Mouse (Mus musculus): Measurements from ENCODE around the gene Atp1a4. TPM values are rescaled to one million over a fixed set of nuclear protein-coding genes. Genes with fewer than 3 reads are reported as not detected.
"Not testable (repeated sequence)": the region's sequence is repeated elsewhere in the genome, so short reads cannot be mapped to it uniquely, and the experiment has no call there.

The Atp1a4 gene
- polyA plus RNA-seq, 1 experiment = 0.09 TPM

DNA sequence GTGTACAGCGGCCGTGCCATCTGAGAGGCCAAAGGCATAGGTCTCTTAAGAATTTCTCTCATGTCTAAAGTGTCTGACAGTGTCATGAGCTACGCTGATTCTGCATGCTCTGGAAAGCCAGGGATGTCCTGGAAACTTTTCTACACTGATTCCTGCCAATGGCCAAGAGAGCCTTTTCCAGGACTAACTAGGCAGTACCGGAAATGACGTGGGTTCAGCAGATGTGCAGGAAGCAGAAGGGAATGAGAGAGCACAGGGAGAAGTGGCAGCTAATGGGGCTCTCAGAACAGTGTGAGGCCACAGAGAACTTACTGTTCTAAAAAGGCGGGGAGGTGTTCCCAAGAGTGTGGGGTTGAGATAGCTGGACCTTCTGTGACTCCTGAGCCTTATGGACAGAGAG lies 15.2 kb upstream of the Atp1a4 start:
- no peak for DNase-seq
- Histone ChIP-seq H3K36me3 (ENCODE audit: control insufficient read depth, insufficient read depth, low read length) (no peaks in the 10 kb centered on the region), H3K27me3 (replicated peaks; ENCODE audit: control insufficient read depth, insufficient read depth, low read length) (no peaks in the 10 kb centered on the region), H3K27ac (ENCODE audit: insufficient read depth, low read depth, low read length) (no peak overlapping the region), H3K4me1 (ENCODE audit: control insufficient read depth, insufficient read depth, low read length) (0 out of 2 replicates have a peak, but pooled peaks cover 3% of the 10 kb centered on the region), H3K4me3 (ENCODE audit: insufficient read depth, low read depth, low read length) (no peak overlapping the region)
- WGBS = 93% methylated on average over 6 of the region's 6 CpGs
- no peak for TF ChIP-seq CTCF (conservative IDR thresholded peaks at IDR 0.05; ENCODE audit: insufficient read depth, insufficient read length, low read depth, low read length)
- TF ChIP-seq POLR2A (IDR thresholded peaks at IDR 0.05; ENCODE audit: low read depth, low read length) = no peak

DNA sequence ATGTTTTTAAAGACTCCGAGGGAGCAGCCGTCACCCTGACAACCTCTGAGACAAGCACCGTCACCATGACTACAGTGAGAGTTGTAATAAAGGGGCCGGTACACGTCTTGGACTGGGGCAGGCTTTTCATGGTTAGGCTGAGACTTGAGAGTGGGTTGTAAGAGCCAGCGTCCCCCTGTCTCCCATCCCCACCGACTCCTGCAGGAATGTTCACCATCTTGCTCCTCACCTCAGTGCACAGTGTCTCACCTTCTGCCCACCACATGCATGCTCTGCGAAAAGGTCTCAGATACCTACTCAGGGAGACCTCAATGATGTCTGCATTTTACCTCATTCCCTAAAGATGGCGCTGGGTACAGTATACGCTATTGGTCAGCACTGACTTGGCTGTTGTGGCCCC lies 13.6 kb upstream of the Atp1a4 start:
- no peak for TF ChIP-seq POLR2A (IDR thresholded peaks at IDR 0.05; ENCODE audit: low read depth, low read length)
- no peak for TF ChIP-seq CTCF (conservative IDR thresholded peaks at IDR 0.05; ENCODE audit: insufficient read depth, insufficient read length, low read depth, low read length)
- Histone ChIP-seq H3K27me3 (replicated peaks; ENCODE audit: control insufficient read depth, insufficient read depth, low read length) (no peaks in the 10 kb centered on the region), H3K4me1 (ENCODE audit: control insufficient read depth, insufficient read depth, low read length) (0 out of 2 replicates have a peak, but pooled peaks cover 3% of the 10 kb centered on the region), H3K36me3 (ENCODE audit: control insufficient read depth, insufficient read depth, low read length) (no peaks in the 10 kb centered on the region), H3K4me3 (ENCODE audit: insufficient read depth, low read depth, low read length) (no peak overlapping the region), H3K27ac (ENCODE audit: insufficient read depth, low read depth, low read length) (no peak overlapping the region)
- peak; percentile 38 for DNase-seq
- 62% methylated on average over 10 of the region's 10 CpGs for WGBS

DNA sequence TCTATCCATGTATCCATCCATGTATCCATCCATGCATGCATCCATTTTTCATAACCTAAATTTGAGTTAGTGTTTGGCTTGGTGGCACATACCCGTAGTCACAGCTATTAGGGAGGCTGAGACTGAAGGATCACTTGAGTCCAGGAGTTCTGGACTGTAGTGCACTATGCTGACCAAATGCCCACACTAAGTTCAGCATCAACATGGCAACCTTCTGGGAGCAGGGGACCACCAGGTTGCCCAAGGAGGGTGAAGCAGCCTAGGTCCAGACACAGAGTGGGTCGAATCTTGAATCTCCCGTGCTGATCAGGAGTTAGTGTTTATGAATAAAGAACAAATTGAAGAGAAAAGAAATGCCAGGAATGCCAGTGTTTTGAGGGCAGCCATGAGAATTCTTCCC lies 13.0 kb upstream of the Atp1a4 start:
- H3K4me1 ChIP-seq (ENCODE audit: control insufficient read depth, insufficient read depth, low read length) = 0 out of 2 replicates have a peak, but pooled peaks cover 3% of the 10 kb centered on the region
- H3K27me3 ChIP-seq (replicated peaks; ENCODE audit: control insufficient read depth, insufficient read depth, low read length) = no peaks in the 10 kb centered on the region
- no peak for DNase-seq
- TF ChIP-seq POLR2A (IDR thresholded peaks at IDR 0.05; ENCODE audit: low read depth, low read length) = no peak
- TF ChIP-seq CTCF (conservative IDR thresholded peaks at IDR 0.05; ENCODE audit: insufficient read depth, insufficient read length, low read depth, low read length) = no peak
- no peaks in the 10 kb centered on the region for H3K36me3 ChIP-seq (ENCODE audit: control insufficient read depth, insufficient read depth, low read length)
- H3K4me3 ChIP-seq (ENCODE audit: insufficient read depth, low read depth, low read length) = no peak overlapping the region
- WGBS = 72% methylated on average over 3 of the region's 3 CpGs
- no peak overlapping the region for H3K27ac ChIP-seq (ENCODE audit: insufficient read depth, low read depth, low read length)

DNA sequence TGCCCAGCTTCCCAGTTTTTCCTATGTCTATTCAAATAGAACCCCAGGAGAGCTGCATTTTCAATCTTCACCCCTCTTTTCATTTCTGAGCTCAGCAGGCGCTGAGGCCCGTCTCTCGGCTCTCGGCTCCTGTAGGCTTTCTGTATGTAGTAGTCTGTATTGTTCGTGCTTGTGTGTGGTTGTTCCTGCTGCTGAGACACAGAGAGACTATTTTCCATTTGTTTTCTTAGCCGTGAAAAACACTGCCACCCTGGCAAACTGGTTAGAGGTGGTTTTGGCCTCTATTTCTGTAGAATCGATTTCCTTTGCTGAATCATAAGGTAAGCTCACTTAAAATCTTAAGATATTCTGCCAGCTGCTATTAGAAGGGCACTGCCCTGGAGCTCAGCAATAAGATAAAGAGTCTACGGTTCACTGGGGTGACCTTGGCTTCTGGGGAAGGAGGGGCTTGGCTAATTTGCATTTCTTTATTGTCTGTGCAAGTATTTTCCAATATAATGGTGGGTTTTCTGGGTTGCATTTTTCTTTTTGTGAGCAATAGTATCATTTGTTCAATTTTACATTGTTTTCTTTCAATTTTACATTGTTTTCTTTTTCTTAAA lies 3.4 kb upstream of the Atp1a4 start, which contains the start of gene Igsf8:
Gene Igsf8, plus strand, starts transcription at position 165 of the 602 bp plus-strand sequence.
- no peak for DNase-seq
- 57% methylated on average over 8 of the region's 8 CpGs for WGBS
- Histone ChIP-seq H3K27me3 (replicated peaks; ENCODE audit: control insufficient read depth, insufficient read depth, low read length) (no peaks in the 10 kb centered on the region), H3K4me3 (ENCODE audit: insufficient read depth, low read depth, low read length) (no peak within 1 kb of the TSS), H3K27ac (ENCODE audit: insufficient read depth, low read depth, low read length) (no peak within 1 kb of the TSS), H3K4me1 (ENCODE audit: control insufficient read depth, insufficient read depth, low read length) (no peaks in the 10 kb centered on the region), H3K36me3 (ENCODE audit: control insufficient read depth, insufficient read depth, low read length) (no peaks in the 10 kb centered on the region)
- TF ChIP-seq CTCF (conservative IDR thresholded peaks at IDR 0.05; ENCODE audit: insufficient read depth, insufficient read length, low read depth, low read length) = no peak
- TF ChIP-seq POLR2A (IDR thresholded peaks at IDR 0.05; ENCODE audit: low read depth, low read length) = no peak

DNA sequence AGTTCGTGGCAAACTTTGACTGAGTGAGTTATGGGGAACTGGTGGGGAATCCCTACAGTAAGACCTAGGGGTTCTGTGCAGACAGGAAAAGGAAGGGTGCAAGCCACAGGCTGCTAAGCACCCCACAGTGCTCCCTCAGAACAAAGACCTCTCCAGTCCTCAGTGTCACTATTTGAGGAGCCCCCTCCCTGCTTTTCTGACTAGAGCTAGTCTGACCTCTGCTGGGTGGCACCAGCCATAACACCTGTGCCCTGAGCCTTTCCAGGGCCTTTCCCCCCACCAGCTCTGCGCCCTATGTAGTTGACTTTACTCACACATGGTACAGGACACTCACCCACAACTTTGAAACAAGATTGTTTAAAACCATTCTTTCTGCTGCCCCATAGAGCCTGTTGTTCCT lies 10.5 kb downstream of the Atp1a4 start:
- 48% methylated on average over 2 of the region's 2 CpGs for WGBS
- peak; percentile 25 for DNase-seq
- Histone ChIP-seq H3K27ac (ENCODE audit: insufficient read depth, low read depth, low read length) (no peak overlapping the region), H3K4me1 (ENCODE audit: control insufficient read depth, insufficient read depth, low read length) (no peaks in the 10 kb centered on the region), H3K4me3 (ENCODE audit: insufficient read depth, low read depth, low read length) (no peak overlapping the region), H3K36me3 (ENCODE audit: control insufficient read depth, insufficient read depth, low read length) (no peaks in the 10 kb centered on the region), H3K27me3 (replicated peaks; ENCODE audit: control insufficient read depth, insufficient read depth, low read length) (no peaks in the 10 kb centered on the region)
- TF ChIP-seq POLR2A (IDR thresholded peaks at IDR 0.05; ENCODE audit: low read depth, low read length) = no peak
- peak; percentile 50 for TF ChIP-seq CTCF (conservative IDR thresholded peaks at IDR 0.05; ENCODE audit: insufficient read depth, insufficient read length, low read depth, low read length)

DNA sequence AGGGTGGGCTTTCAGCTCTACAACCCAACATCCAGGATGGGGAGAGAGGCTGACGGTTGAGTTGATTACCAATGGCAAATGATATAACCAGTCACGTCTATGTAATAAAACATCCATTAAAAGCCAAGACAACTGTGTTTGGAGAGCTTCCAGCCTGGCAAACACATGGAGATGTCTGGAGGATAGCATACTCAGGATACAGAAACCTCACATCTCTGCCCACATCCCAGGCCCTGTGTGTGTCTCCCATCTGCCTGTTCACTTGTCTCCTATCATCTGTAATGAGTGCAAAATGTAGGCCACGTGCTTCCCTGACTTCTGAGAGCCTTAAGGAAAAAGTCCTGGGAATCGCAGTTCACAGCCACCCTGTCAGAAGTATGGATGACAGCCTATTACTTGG lies 11.0 kb downstream of the Atp1a4 start:
- no peak overlapping the region for H3K27ac ChIP-seq (ENCODE audit: insufficient read depth, low read depth, low read length)
- TF ChIP-seq POLR2A (IDR thresholded peaks at IDR 0.05; ENCODE audit: low read depth, low read length) (no peak), CTCF (conservative IDR thresholded peaks at IDR 0.05; ENCODE audit: insufficient read depth, insufficient read length, low read depth, low read length) (no peak)
- no peak overlapping the region for H3K4me3 ChIP-seq (ENCODE audit: insufficient read depth, low read depth, low read length)
- H3K4me1 ChIP-seq (ENCODE audit: control insufficient read depth, insufficient read depth, low read length) = no peaks in the 10 kb centered on the region
- 80% methylated on average over 4 of the region's 4 CpGs for WGBS
- no peaks in the 10 kb centered on the region for H3K27me3 ChIP-seq (replicated peaks; ENCODE audit: control insufficient read depth, insufficient read depth, low read length)
- no peak for DNase-seq
- H3K36me3 ChIP-seq (ENCODE audit: control insufficient read depth, insufficient read depth, low read length) = no peaks in the 10 kb centered on the region

DNA sequence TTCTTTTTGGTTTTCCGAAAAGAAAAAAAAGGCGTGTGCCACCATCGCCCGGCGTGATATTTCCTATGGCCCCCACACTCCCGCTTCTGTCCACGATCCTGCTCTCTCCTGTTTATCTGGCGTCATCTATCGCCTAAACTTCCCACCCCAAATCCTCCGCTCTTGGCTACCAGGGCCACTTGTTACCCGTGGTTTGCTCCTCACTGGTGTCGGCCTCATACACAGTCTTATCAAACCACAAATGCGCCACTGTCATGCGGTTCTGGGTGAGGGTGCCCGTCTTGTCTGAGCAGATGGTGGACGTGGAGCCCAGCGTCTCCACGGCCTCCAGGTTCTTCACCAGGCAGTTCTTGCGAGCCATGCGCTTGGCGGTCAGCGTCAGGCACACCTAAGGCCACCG lies 13.6 kb downstream of the Atp1a4 start:
- not testable (repeated sequence) for H3K4me1 ChIP-seq (ENCODE audit: control insufficient read depth, insufficient read depth, low read length); H3K27ac ChIP-seq (ENCODE audit: insufficient read depth, low read depth, low read length); H3K36me3 ChIP-seq (ENCODE audit: control insufficient read depth, insufficient read depth, low read length); DNase-seq; H3K4me3 ChIP-seq (ENCODE audit: insufficient read depth, low read depth, low read length); H3K27me3 ChIP-seq (replicated peaks; ENCODE audit: control insufficient read depth, insufficient read depth, low read length)
- WGBS = 77% methylated on average over 23 of the region's 23 CpGs

Measured in kidney, adult 2 months (tissue).